Mouse (Mus musculus) hindbrain, embryonic 16.5 days (tissue): ENCODE measurements at regions not wholly inside any gene's neighbourhood (a gene's known extent, or its start where the extent isn't known, plus 50 kb on each side); places are given as distances from the start of the nearest gene placed in this dataset.

Experiments
- ATAC-seq: fragments of 200-750 bp; cut with Nextera tagmentation; 2 replicates; pipeline ENCODE4 v1.8.0; 2017; ENCODE audit warnings: moderate TSS enrichment, moderate library complexity
- H3K27ac ChIP-seq: fragments of 300-500 bp; sonication (generic); 2 replicates; pipeline ENCODE4 v1.5.1; 2014; ENCODE audit warnings: low read depth, mild to moderate bottlenecking, control low read depth, low read length, moderate library complexity
- H3K27me3 ChIP-seq: fragments of 300-500 bp; sonication (generic); replicated peaks from 2 replicates; pipeline ENCODE4 v1.6.1; 2014; ENCODE audit warnings: low read length; ENCODE audit not compliant: control insufficient read depth, insufficient read depth
- H3K36me3 ChIP-seq: fragments of 300-500 bp; sonication (generic); 2 replicates; pipeline ENCODE4 v1.6.1; 2014; ENCODE audit warnings: mild to moderate bottlenecking, low read length, moderate library complexity, mixed read lengths; ENCODE audit not compliant: control insufficient read depth, insufficient read depth
- H3K4me1 ChIP-seq: fragments of 300-500 bp; sonication (generic); 2 replicates; pipeline ENCODE4 v1.6.1; 2014; ENCODE audit warnings: low read depth, low read length; ENCODE audit not compliant: control insufficient read depth, insufficient read depth
- H3K4me2 ChIP-seq: fragments of 300-500 bp; sonication (generic); 2 replicates; pipeline ENCODE4 v1.6.1; 2014; ENCODE audit warnings: mild to moderate bottlenecking, low read length, control low read depth, moderate library complexity
- H3K4me3 ChIP-seq: fragments of 300-500 bp; sonication (generic); 2 replicates; pipeline ENCODE4 v1.5.1; 2014; ENCODE audit warnings: mild to moderate bottlenecking, low read length, control low read depth, moderate library complexity
- H3K9ac ChIP-seq: fragments of 300-500 bp; sonication (generic); 2 replicates; pipeline ENCODE4 v1.6.1; 2014; ENCODE audit warnings: low read depth, mild to moderate bottlenecking, control low read depth, low read length, moderate library complexity
- H3K9me3 ChIP-seq: fragments of 300-500 bp; sonication (generic); 2 replicates; pipeline ENCODE4 v1.6.1; 2014; ENCODE audit warnings: mild to moderate bottlenecking, low read length, moderate library complexity; ENCODE audit not compliant: control insufficient read depth
- WGBS: fragments of 180-500 bp; shearing (Covaris S2); extraction: QIAGEN DNeasy Blood & Tissue Kit; methylation state at CpG from one replicate; pipeline ENCODE4 v1.1.7; 2014; 5-methylcytosine and 5-hydroxymethylcytosine counted together

DNA sequence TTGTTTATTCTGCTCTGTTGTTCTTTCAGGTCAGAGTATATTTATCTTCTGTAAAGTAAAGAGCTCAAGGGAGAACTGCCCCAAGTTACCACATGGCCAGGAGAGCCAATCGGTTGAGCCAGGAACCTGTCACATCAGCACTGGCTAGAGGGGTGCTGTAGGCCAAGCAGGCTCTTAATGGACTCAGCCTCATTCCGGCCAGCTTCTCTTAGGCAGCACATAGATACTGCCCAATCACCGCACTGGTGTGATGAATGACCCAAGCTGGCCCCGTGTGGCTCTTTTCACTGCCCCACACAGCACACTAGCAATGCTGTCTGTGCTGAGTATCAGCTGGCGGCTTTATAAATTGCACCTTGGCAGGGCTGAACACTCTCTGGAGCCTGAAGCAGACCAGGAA lies 295.8 kb upstream of the Camk1g start:
- Histone ChIP-seq H3K4me3 (no peak overlapping the region), H3K4me1 (peaks cover 3% of the 10 kb centered on the region; the same call in 1 of the 2 replicates), H3K4me2 (no peak overlapping the region), H3K9me3 (no peaks in the 10 kb centered on the region; the same call in 1 of the 2 replicates), H3K9ac (no peak overlapping the region), H3K27ac (no peak overlapping the region), H3K27me3 (no peaks in the 10 kb centered on the region), H3K36me3 (no peaks in the 10 kb centered on the region)
- WGBS: 47% methylated on average over 5 of the region's 5 CpGs
- ATAC-seq: peak; percentile 83

DNA sequence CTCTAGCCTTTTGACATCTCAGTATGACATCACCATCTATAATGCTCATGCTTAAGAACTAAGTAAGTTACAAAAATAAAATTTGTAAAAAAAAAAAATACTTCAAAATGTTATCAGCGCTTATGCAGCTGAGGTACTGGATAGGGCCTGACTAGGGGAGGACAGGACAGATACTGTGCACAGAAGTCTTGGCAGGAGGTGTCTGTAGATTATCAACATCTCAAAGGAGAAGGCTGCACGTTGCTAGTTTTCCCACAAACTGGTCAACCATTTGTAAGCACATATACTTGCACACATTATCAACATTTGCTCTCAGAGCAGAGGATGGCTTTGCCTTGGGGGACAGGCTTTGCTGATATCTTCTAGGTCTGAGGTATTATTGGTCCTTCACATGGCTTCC lies 294.5 kb upstream of the Camk1g start:
- Histone ChIP-seq H3K27ac (no peak overlapping the region), H3K4me2 (no peak overlapping the region), H3K9ac (no peak overlapping the region), H3K4me3 (no peak overlapping the region), H3K4me1 (peaks cover 3% of the 10 kb centered on the region; the same call in 1 of the 2 replicates), H3K27me3 (no peaks in the 10 kb centered on the region), H3K9me3 (no peaks in the 10 kb centered on the region; the same call in 1 of the 2 replicates), H3K36me3 (no peaks in the 10 kb centered on the region)
- 85% methylated on average over 2 of the region's 2 CpGs for WGBS
- no peak for ATAC-seq

DNA sequence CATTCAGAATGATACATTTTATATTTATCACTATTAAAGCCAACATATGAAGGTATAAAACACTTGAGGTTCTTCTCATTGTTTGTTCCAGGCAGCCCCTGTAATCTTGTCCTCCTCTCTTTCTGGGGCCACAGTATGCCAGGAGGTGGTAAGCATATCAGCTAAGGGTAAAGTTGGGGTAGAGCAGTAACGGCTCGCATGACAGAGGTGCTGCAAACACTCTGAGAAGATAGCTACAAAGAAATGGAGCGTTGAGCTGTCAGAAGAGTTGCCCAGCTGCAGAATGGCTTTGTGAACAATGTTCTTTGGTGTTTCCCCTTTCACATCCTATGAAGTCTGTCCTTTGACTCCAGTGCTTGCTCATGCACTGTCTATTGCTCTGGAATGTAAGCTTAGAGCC lies 293.5 kb upstream of the Camk1g start:
- H3K27me3 ChIP-seq: no peaks in the 10 kb centered on the region
- H3K36me3 ChIP-seq: no peaks in the 10 kb centered on the region
- no peak overlapping the region for H3K4me2 ChIP-seq
- H3K9ac ChIP-seq: no peak overlapping the region
- H3K4me3 ChIP-seq: no peak overlapping the region
- H3K27ac ChIP-seq: no peak overlapping the region
- 87% methylated on average over 3 of the region's 3 CpGs for WGBS
- ATAC-seq: no peak
- no peaks in the 10 kb centered on the region for H3K9me3 ChIP-seq
- H3K4me1 ChIP-seq: peaks cover 3% of the 10 kb centered on the region; the same call in 1 of the 2 replicates

DNA sequence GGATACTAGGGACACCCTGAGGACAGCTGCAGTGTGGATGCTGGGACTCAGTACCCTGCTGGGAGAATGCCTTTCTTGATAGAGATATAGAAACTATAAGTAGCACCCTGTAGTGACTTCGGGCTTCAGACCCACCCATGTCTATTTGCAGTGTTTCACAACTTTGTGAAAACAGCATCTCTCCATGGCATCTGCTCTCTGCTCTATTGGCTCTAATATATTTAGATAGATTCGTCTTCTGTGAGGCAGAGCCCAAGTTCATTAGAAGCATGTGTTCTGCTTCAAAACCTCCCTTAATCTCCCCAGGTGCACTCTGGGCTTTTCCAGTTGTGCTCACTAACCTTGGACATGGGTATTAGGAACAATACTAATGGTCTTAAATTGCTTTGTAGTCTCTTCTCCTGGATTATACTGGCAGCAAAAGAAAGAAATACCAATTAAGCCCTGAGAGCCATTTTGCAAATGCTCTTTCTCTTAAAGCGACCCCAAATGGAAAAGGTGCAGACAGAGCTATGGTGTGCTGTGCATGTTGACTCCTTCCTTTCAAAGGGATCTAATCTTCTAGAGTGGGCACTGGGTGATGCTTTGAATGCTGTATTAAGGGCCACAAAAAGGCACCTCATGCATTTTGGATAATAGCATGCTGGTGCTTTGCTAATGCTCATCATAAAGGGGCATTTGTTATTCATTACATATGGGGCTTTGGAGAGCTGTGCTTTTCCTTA lies 292.2 kb upstream of the Camk1g start:
- Histone ChIP-seq H3K4me3 (no peak overlapping the region), H3K27ac (no peak overlapping the region), H3K36me3 (no peaks in the 10 kb centered on the region), H3K9ac (no peak overlapping the region), H3K9me3 (no peaks in the 10 kb centered on the region), H3K4me1 (peaks cover 3% of the 10 kb centered on the region; the same call in 1 of the 2 replicates), H3K27me3 (no peaks in the 10 kb centered on the region), H3K4me2 (no peak overlapping the region)
- 42% methylated on average over 3 of the region's 3 CpGs for WGBS
- no peak for ATAC-seq

DNA sequence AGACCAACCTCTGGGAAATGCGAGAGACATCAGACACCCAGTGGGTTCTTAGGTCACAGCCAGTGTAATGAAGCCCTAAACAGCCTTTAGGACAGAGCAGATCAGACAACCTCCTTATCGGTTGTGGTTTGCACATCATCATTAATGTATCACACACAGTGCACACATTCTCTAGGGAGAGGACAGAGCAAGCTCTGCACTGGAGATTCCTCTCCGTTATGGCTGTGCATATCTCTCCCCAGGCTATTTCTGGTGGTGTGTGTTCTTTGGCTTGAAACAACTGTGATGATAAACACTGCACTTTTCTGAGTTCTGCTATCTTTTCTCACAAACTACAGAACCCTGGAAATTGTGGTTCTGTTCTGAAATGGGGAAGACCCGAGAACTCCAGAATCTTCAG lies 291.3 kb upstream of the Camk1g start:
- ATAC-seq: no peak

DNA sequence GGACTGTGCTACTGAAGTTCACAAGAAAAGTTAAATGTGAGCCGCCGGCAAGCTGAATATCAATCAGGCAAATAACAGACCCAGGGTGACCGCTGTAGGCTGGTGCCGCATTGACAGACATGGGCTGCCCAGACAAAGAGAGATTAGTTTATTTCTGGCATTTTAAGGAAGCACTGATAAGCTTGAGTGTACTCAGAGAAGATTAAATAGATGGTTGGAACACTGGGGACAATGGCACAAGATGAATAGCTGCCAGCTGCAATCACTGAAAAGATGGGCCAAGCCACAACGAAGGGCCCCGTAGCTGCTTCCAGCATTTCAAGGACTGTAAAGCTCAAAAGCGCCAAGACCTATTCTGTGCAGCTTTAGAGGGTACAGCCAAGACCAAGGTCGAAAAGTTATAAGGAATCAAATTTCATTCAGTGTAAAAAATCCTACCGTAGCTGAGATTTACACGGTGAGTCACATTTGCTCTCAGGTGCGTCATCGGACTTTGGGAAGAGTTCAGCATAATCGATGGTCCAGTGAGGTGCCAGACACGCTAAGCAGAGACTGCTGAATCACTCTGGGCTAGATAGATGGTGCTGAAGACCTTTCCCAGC lies 285.1 kb upstream of the Camk1g start:
- no peak for ATAC-seq
- H3K4me2 ChIP-seq: no peak overlapping the region
- no peaks in the 10 kb centered on the region for H3K27me3 ChIP-seq
- H3K9ac ChIP-seq: no peak overlapping the region
- WGBS: 69% methylated on average over 14 of the region's 14 CpGs
- no peak overlapping the region for H3K27ac ChIP-seq
- H3K4me1 ChIP-seq: no peaks in the 10 kb centered on the region
- H3K9me3 ChIP-seq: no peaks in the 10 kb centered on the region
- no peak overlapping the region for H3K4me3 ChIP-seq
- no peaks in the 10 kb centered on the region for H3K36me3 ChIP-seq

More for the DNA sequence above, 291.3 kb upstream of the Camk1g start:
- H3K27ac ChIP-seq: no peak overlapping the region
- WGBS: 68% methylated on average over 4 of the region's 4 CpGs
- H3K4me1 ChIP-seq: peaks cover 3% of the 10 kb centered on the region; the same call in 1 of the 2 replicates
- H3K36me3 ChIP-seq: no peaks in the 10 kb centered on the region
- no peaks in the 10 kb centered on the region for H3K9me3 ChIP-seq
- no peaks in the 10 kb centered on the region for H3K27me3 ChIP-seq
- H3K9ac ChIP-seq: no peak overlapping the region
- no peak overlapping the region for H3K4me2 ChIP-seq
- H3K4me3 ChIP-seq: no peak overlapping the region

DNA sequence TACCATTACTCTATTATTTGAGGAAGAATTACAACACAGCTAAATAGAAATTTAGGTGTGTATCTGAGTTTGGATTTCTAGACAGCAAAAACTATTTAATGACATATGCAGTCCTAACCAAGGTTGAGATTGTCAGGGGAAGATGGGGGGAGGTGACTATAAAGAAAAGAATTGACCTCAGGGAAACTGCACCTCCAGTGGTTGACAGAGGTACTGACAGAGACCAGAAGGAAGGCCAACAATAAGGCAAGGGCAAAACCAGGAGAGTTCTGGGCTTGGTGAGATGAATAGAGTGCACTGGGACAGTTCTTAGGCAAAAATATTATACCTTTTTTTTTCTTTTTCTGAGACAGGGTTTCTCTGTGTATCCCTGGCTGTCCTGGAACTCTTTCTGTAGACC lies 280.2 kb upstream of the Camk1g start:
- Histone ChIP-seq H3K4me3 (no peak overlapping the region), H3K9me3 (no peaks in the 10 kb centered on the region), H3K4me1 (no peaks in the 10 kb centered on the region), H3K36me3 (no peaks in the 10 kb centered on the region), H3K9ac (no peak overlapping the region), H3K4me2 (no peak overlapping the region), H3K27ac (no peak overlapping the region), H3K27me3 (no peaks in the 10 kb centered on the region)
- ATAC-seq: no peak

DNA sequence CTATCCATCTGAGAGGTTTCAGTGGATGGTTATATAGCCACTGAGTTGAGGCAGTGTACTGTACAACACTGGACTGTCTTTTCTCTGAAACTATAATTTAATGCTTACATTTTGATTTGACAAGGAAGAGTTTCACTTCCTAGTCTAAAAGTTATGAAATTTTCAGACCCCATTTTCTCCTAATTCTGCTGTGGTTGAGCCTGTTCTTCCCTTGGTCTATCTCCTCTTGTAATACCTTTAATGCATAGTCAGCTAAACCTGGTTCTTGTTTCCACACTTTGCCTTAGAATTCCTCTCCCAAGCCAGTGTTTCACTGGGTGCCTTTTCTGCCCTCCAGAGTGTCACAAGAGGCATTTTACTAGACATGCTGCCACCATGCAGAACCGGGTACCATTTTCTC lies 279.3 kb upstream of the Camk1g start:
- Histone ChIP-seq H3K36me3 (no peaks in the 10 kb centered on the region), H3K4me3 (no peak overlapping the region), H3K27me3 (no peaks in the 10 kb centered on the region), H3K9me3 (no peaks in the 10 kb centered on the region), H3K4me1 (no peaks in the 10 kb centered on the region), H3K27ac (no peak overlapping the region), H3K9ac (no peak overlapping the region), H3K4me2 (no peak overlapping the region)
- 90% methylated on average over 1 of the region's 1 CpGs for WGBS
- ATAC-seq: no peak

DNA sequence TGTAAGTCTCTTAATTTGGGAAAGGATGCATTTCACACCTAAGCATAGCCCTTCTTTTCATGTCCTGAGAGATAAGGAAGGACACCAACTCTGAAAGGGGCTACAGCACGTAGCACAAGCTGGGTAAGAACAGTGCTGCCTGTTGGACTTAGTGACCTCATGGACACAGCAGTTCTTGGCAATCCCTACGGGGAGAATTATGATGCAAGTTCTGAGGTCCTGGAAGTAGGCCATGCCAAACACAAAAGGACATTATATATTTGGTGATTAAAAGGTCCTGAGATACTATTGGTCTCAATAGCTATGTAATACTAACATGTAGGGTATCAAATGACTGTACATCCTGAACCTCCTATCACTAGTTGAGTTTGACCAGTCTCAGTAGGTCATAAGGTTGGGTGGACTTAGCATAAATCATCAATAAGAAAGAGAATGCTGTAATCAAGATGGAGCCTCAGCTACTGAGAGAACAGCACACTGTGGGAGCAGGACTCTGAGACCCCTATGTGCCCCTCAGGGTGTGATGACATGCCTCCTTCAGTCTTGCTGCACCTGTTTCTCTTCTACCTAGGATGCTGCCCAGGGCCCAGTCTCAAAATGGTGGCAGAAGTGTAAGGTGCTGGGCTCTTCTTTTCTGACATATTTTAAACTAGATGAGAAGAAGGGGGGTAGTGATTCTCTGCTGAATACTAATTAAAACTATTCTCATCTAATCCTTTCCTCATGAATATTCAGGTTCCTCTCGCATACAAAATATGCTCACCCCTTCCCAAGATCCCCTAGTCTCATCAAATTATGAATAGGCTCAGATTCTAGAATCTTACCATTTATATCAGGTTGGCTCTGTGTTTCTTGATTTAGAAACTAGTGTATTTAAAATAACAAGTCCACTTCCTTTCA lies 277.5 kb upstream of the Camk1g start:
- Histone ChIP-seq H3K4me3 (no peak overlapping the region), H3K9ac (no peak overlapping the region), H3K27me3 (no peaks in the 10 kb centered on the region), H3K36me3 (no peaks in the 10 kb centered on the region), H3K27ac (no peak overlapping the region), H3K9me3 (no peaks in the 10 kb centered on the region), H3K4me1 (no peaks in the 10 kb centered on the region), H3K4me2 (no peak overlapping the region)
- 76% methylated on average over 3 of the region's 3 CpGs for WGBS
- no peak for ATAC-seq
